Comparison of ENCODE assay signal across 8 mouse cellular contexts in genomic region chr10:120707771-120708750, GRCm38 (mm10).
A peak's percentile ranks its signal among the peaks of the same experiment; 100 is the strongest.
DNase-seq lines count a peak whose midpoint lies in the region; ATAC-seq lines count a peak whose summit lies in the region.

No protein-coding gene starts in this region.

- peak; percentile 93 for ATAC-seq in common myeloid progenitor, adult 5-6 weeks (replicated peaks; ENCODE audit: low read depth, poor library complexity, severe bottlenecking)
- ATAC-seq in hindbrain, embryonic 13.5 days (ENCODE audit: low FRiP score) = peak; percentile 32; the same call in 1 of the 2 replicates
- no peak for ATAC-seq in cerebellum, adult (ENCODE audit: insufficient number of reproducible peaks, low FRiP score, low TSS enrichment)

- 0 out of 2 replicates have a peak, but pooled peaks cover 7% of the 10 kb centered on the region for H3K27me3 ChIP-seq in hindbrain, embryonic 13.5 days

- peaks cover 25% of the 10 kb centered on the region for H3K4me1 ChIP-seq in hindbrain, embryonic 13.5 days (replicated peaks)

- 0 out of 2 replicates have a peak overlapping the region, but pooled peaks have one; percentile 43 for H3K9ac ChIP-seq in hindbrain, embryonic 13.5 days

- H3K4me2 ChIP-seq in hindbrain, embryonic 13.5 days = peak overlapping the region; percentile 42

- intact Hi-C loops in left cerebral cortex, postnatal 36 days (cut with DNase I) = loop anchor here (10.0 kb wide), 2 partner anchors 243 to 403 kb away; no protein-coding TSS in a partner anchor

- no peaks in the 10 kb centered on the region for H3K9me3 ChIP-seq in hindbrain, embryonic 13.5 days

- 17% methylated on average over 20 of the region's 20 CpGs for WGBS in hindbrain, embryonic 13.5 days

- no peaks in the 10 kb centered on the region for H3K36me3 ChIP-seq in hindbrain, embryonic 13.5 days

- DNase-seq in heart, adult 11 months = peak; percentile 82
- no peak for DNase-seq in heart, adult 9 months (ENCODE audit: low spot score in 2 of 2)
- peak; percentile 36 to 51 for DNase-seq in lung, postnatal 4 days
- no peak for DNase-seq in left cerebral cortex, postnatal 36 days (ENCODE audit: low spot score in 2 of 2)
- DNase-seq in thymus, postnatal 10 days (ENCODE audit: low spot score in 2 of 2) = no peak

- no peak overlapping the region for H3K4me3 ChIP-seq in hindbrain, embryonic 13.5 days

- no peak overlapping the region for H3K27ac ChIP-seq in hindbrain, embryonic 13.5 days

Comparison
In these comparisons a context has a peak if more than half of its experiments do, and no peak if none do; other contexts are left out.
1. DNase-seq: peak in heart, adult 11 months (single experiment) and lung, postnatal 4 days (2 of 2); none in heart, adult 9 months (0 of 2), left cerebral cortex, postnatal 36 days (0 of 2) and thymus, postnatal 10 days (0 of 2).